Mouse (Mus musculus) kidney, adult 2 months (tissue): ENCODE measurements around the gene Cdkn2aip.
A peak's percentile ranks its signal among the peaks of the same experiment; 100 is the strongest.

Experiments used
- CTCF ChIP-seq: fragments of 200-500 bp; conservative IDR thresholded peaks from 2 replicates; pipeline ENCODE4 v1.5.1; 2011; ENCODE audit warnings: low read depth, mild to moderate bottlenecking, control low read depth, low read length, moderate library complexity, mixed read lengths; ENCODE audit not compliant: insufficient read depth, insufficient read length
- POLR2A ChIP-seq: fragments of 200-500 bp; IDR thresholded peaks from one replicate; pipeline ENCODE4 v1.6.1; 2011; ENCODE audit warnings: low read depth, low read length, control low read depth

- TF ChIP-seq CTCF, result 0 out of 2 replicates have a peak, but pooled peaks have one; percentile 11
- TF ChIP-seq POLR2A, result no peak
These were observed 23.9 kb downstream of the Cdkn2aip start for GRCm38 (mm10) chr8:47689704-47690326.
